Mouse (Mus musculus) liver, adult 2 months (tissue): Measurements from ENCODE around the gene Fbln7. TPM values are rescaled to one million over a fixed set of nuclear protein-coding genes. Genes with fewer than 3 reads are reported as not detected.

Experiments used
- DNase-seq: peaks from one replicate; pipeline ENCODE4 v3.0.0-alpha.2; 2011; ENCODE audit warnings: low read depth, low spot score; ENCODE audit errors: extremely low read depth
- H3K27ac ChIP-seq: fragments of 200-500 bp; replicated peaks from 2 replicates; pipeline ENCODE4 v1.5.1; 2012; ENCODE audit warnings: low read depth, mild to moderate bottlenecking, control low read depth, inconsistent platforms, low read length; ENCODE audit not compliant: insufficient read depth
- H3K27me3 ChIP-seq: fragments of 200-500 bp; 2 replicates; pipeline ENCODE4 v1.6.1; 2012; ENCODE audit warnings: mild to moderate bottlenecking, moderate library complexity, low read length, inconsistent platforms; ENCODE audit not compliant: control insufficient read depth, insufficient read depth
- H3K36me3 ChIP-seq: fragments of 200-500 bp; 2 replicates; pipeline ENCODE4 v1.6.1; 2012; ENCODE audit warnings: low read length, inconsistent platforms; ENCODE audit not compliant: control insufficient read depth, insufficient read depth
- H3K4me1 ChIP-seq: fragments of 200-500 bp; 2 replicates; pipeline ENCODE4 v1.6.1; 2011; ENCODE audit warnings: low read length; ENCODE audit not compliant: control insufficient read depth, insufficient read depth
- H3K4me3 ChIP-seq: fragments of 200-500 bp; 2 replicates; pipeline ENCODE4 v1.5.1; 2011; ENCODE audit warnings: low read depth, mild to moderate bottlenecking, control low read depth, low read length, moderate library complexity; ENCODE audit not compliant: insufficient read depth
- H3K79me2 ChIP-seq: fragments of 200-500 bp; 2 replicates; pipeline ENCODE4 v1.6.1; 2012; ENCODE audit warnings: inconsistent platforms, mild to moderate bottlenecking, low read length, moderate library complexity; ENCODE audit not compliant: control insufficient read depth, insufficient read depth
- H3K9ac ChIP-seq: fragments of 200-500 bp; 2 replicates; pipeline ENCODE4 v1.6.1; 2012; ENCODE audit warnings: low read depth, mild to moderate bottlenecking, control low read depth, inconsistent platforms, low read length
- CTCF ChIP-seq: fragments of 200-500 bp; IDR thresholded peaks from 2 replicates; pipeline ENCODE4 v1.5.1; 2011; ENCODE audit warnings: low read depth, low read length, control low read depth
- POLR2A ChIP-seq: fragments of 200-500 bp; IDR thresholded peaks from 2 replicates; pipeline ENCODE4 v1.6.1; 2011; ENCODE audit warnings: low read length, control low read depth; ENCODE audit not compliant: insufficient read depth; ENCODE audit errors: extremely low read depth
- WGBS: fragments of 180-500 bp; shearing (Covaris S2); methylation state at CpG from one replicate; pipeline ENCODE4 v1.1.7; 2018; 5-methylcytosine and 5-hydroxymethylcytosine counted together
- polyA plus RNA-seq: library from polyadenylated mRNA; depleted of rRNA; stranded (reverse); fragments of >200 nt; gene quantifications from 2 replicates; pipeline ENCODE4 v1.2.3, GENCODE M21; 2012
- total RNA-seq: library from RNA; depleted of rRNA; stranded (reverse); fragments of >200 nt; gene quantifications from 2 replicates; pipeline ENCODE4 v1.2.3, GENCODE M21; 2014

Gene Fbln7
- total and polyA plus RNA-seq, 2 experiments, result 0.22 to 0.28 TPM

- Histone ChIP-seq H3K4me3 (no peak overlapping the region), H3K4me1 (no peaks in the 10 kb centered on the region), H3K27ac (no peak overlapping the region), H3K27me3 (no peaks in the 10 kb centered on the region), H3K79me2 (no peaks in the 10 kb centered on the region), H3K36me3 (peaks cover 5% of the 10 kb centered on the region; the same call in 1 of the 2 replicates), H3K9ac (no peak overlapping the region)
- WGBS, result 93% methylated on average over 1 of the region's 1 CpGs
- no peak for TF ChIP-seq CTCF
- TF ChIP-seq POLR2A, result no peak
- DNase-seq, result no peak
These were observed 6.1 kb upstream of the Fbln7 start for GRCm38 (mm10) chr2:128856673-128857072.

GRCm38 (mm10) chr2:128858962-128859361 lies 3.8 kb upstream of the Fbln7 start:
- Histone ChIP-seq H3K9ac (no peak overlapping the region), H3K36me3 (no peaks in the 10 kb centered on the region), H3K4me3 (no peak overlapping the region), H3K4me1 (peaks cover 2% of the 10 kb centered on the region; the same call in 1 of the 2 replicates), H3K27ac (no peak overlapping the region), H3K27me3 (peaks cover 5% of the 10 kb centered on the region), H3K79me2 (no peaks in the 10 kb centered on the region)
- TF ChIP-seq POLR2A (no peak), CTCF (no peak)
- no peak for DNase-seq
- WGBS, result 92% methylated on average over 6 of the region's 6 CpGs

GRCm38 (mm10) chr2:128859861-128860260 lies 2.9 kb upstream of the Fbln7 start:
- WGBS, result 19% methylated on average over 3 of the region's 3 CpGs
- no peak for DNase-seq
- Histone ChIP-seq H3K79me2 (no peaks in the 10 kb centered on the region), H3K27me3 (peaks cover 7% of the 10 kb centered on the region), H3K4me1 (peaks cover 2% of the 10 kb centered on the region; the same call in 1 of the 2 replicates), H3K27ac (no peak overlapping the region), H3K4me3 (no peak overlapping the region), H3K9ac (no peak overlapping the region), H3K36me3 (no peaks in the 10 kb centered on the region)
- TF ChIP-seq CTCF (no peak), POLR2A (no peak)

GRCm38 (mm10) chr2:128863777-128864331 lies 1.1 kb downstream of the Fbln7 start:
- WGBS, result 2% methylated on average over 38 of the region's 38 CpGs
- H3K27me3 ChIP-seq, result peaks cover 10% of the 10 kb centered on the region
- H3K9ac ChIP-seq, result peak overlapping the region; percentile 50; the same call in 1 of the 2 replicates
- H3K36me3 ChIP-seq, result no peaks in the 10 kb centered on the region
- H3K79me2 ChIP-seq, result no peaks in the 10 kb centered on the region
- DNase-seq, result no peak
- H3K4me3 ChIP-seq, result peak overlapping the region; percentile 53
- peaks cover 2% of the 10 kb centered on the region; the same call in 1 of the 2 replicates for H3K4me1 ChIP-seq
- H3K27ac ChIP-seq, result no peak overlapping the region
- 0 out of 2 replicates have a peak, but pooled peaks have one; percentile 6 for TF ChIP-seq CTCF
- no peak for TF ChIP-seq POLR2A

DNA sequence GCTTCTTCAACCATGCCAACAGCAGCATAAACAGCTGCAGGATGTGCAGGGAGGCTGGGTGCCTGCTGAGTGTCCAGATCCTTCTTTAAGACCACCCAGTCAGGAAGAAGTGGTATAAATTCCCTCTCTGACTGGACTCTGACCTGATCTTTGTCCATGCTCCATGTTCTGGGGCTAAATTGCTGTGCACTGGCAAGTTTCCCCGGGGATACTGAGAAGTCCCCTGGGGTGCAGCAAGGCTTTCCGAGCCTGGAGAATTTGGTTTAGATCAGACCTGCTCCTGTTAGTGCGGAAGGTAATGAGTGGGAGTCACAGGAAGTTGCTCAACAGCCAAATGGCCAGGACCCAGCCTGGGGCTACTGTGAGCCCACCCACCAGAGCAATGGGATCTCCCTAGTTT lies 2.3 kb downstream of the Fbln7 start:
- no peak for DNase-seq
- Histone ChIP-seq H3K79me2 (no peaks in the 10 kb centered on the region), H3K27me3 (peaks cover 10% of the 10 kb centered on the region), H3K4me1 (peaks cover 2% of the 10 kb centered on the region; the same call in 1 of the 2 replicates), H3K4me3 (no peak overlapping the region), H3K36me3 (no peaks in the 10 kb centered on the region), H3K9ac (no peak overlapping the region), H3K27ac (no peak overlapping the region)
- 34% methylated on average over 3 of the region's 3 CpGs for WGBS
- TF ChIP-seq CTCF, result no peak
- no peak for TF ChIP-seq POLR2A

DNA sequence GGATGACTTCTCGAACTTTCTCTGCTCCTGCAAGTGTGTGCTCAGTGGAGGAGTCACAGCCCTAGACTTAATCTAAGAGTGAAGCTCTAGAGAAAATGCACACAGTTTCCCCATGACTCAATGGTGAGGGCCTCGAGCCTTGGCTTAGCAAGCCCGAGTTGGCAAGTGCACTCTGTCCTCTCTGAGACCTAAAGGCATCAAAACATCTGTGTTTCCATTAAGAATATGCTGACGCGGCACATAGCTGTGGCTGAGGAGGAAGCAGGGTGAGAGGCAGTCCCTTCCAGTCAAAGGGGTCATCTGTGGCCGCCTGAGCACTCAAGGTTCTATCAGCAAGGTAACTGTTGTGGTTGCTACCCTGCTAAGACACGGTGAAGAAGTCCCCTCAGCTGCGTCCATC lies 8.9 kb downstream of the Fbln7 start:
- no peaks in the 10 kb centered on the region for H3K4me1 ChIP-seq
- H3K4me3 ChIP-seq, result no peak overlapping the region
- no peaks in the 10 kb centered on the region for H3K27me3 ChIP-seq
- H3K36me3 ChIP-seq, result no peaks in the 10 kb centered on the region
- 70% methylated on average over 8 of the region's 8 CpGs for WGBS
- no peak for DNase-seq
- no peaks in the 10 kb centered on the region for H3K79me2 ChIP-seq
- H3K9ac ChIP-seq, result no peak overlapping the region
- no peak for TF ChIP-seq POLR2A
- no peak for TF ChIP-seq CTCF
- H3K27ac ChIP-seq, result no peak overlapping the region
